Mouse (Mus musculus): ENCODE measurements at regions not wholly inside any gene's neighbourhood (a gene's known extent, or its start where the extent isn't known, plus 50 kb on each side); places are given as distances from the start of the nearest gene placed in this dataset.

- no peak overlapping the region for H3K27ac ChIP-seq
- peaks cover 8% of the 10 kb centered on the region for H3K4me1 ChIP-seq (replicated peaks)
- no peaks in the 10 kb centered on the region for H3K36me3 ChIP-seq
- peaks cover 17% of the 10 kb centered on the region; the same call in 1 of the 2 replicates for H3K27me3 ChIP-seq
- no peak overlapping the region for H3K4me2 ChIP-seq
- 88% methylated on average over 13 of the region's 13 CpGs for WGBS
- no peaks in the 10 kb centered on the region for H3K9me3 ChIP-seq
- H3K9ac ChIP-seq: no peak overlapping the region
- no peak overlapping the region for H3K4me3 ChIP-seq
- no peak for ATAC-seq (ENCODE audit: low FRiP score)
These were observed 332.4 kb downstream of the Foxo1 start for GRCm38 (mm10) chr3:52600581-52600980.

- no peaks in the 10 kb centered on the region for H3K9me3 ChIP-seq
- no peak for ATAC-seq (ENCODE audit: low FRiP score)
- H3K36me3 ChIP-seq: no peaks in the 10 kb centered on the region
- peaks cover 3% of the 10 kb centered on the region for H3K4me1 ChIP-seq (replicated peaks)
- H3K27me3 ChIP-seq: peaks cover 17% of the 10 kb centered on the region; the same call in 1 of the 2 replicates
- H3K4me3 ChIP-seq: no peak overlapping the region
- H3K27ac ChIP-seq: no peak overlapping the region
- WGBS: 94% methylated on average over 4 of the region's 4 CpGs
- H3K9ac ChIP-seq: no peak overlapping the region
- no peak overlapping the region for H3K4me2 ChIP-seq
These were observed 332.0 kb downstream of the Foxo1 start for GRCm38 (mm10) chr3:52600146-52600545.

GRCm38 (mm10) chr3:52586418-52586817 is 318.3 kb downstream of the Foxo1 start:
- Histone ChIP-seq H3K27me3 (no peaks in the 10 kb centered on the region), H3K36me3 (no peaks in the 10 kb centered on the region), H3K4me2 (no peak overlapping the region), H3K4me1 (replicated peaks) (no peaks in the 10 kb centered on the region), H3K27ac (no peak overlapping the region), H3K9ac (no peak overlapping the region), H3K4me3 (no peak overlapping the region), H3K9me3 (peaks cover 5% of the 10 kb centered on the region; the same call in 1 of the 2 replicates)
- 93% methylated on average over 4 of the region's 4 CpGs for whole genome bisulfite sequencing
- ATAC-seq (ENCODE audit: low FRiP score): no peak

GRCm38 (mm10) chr3:52579917-52580316 is 311.8 kb downstream of the Foxo1 start:
- WGBS: 84% methylated on average over 3 of the region's 3 CpGs
- H3K36me3 ChIP-seq: no peaks in the 10 kb centered on the region
- H3K4me3 ChIP-seq: no peak overlapping the region
- no peak for ATAC-seq (ENCODE audit: low FRiP score)
- no peak overlapping the region for H3K4me2 ChIP-seq
- 0 out of 2 replicates have a peak, but pooled peaks cover 2% of the 10 kb centered on the region for H3K4me1 ChIP-seq (replicated peaks)
- H3K9ac ChIP-seq: no peak overlapping the region
- H3K27me3 ChIP-seq: no peaks in the 10 kb centered on the region
- no peak overlapping the region for H3K27ac ChIP-seq
- no peaks in the 10 kb centered on the region for H3K9me3 ChIP-seq

DNA sequence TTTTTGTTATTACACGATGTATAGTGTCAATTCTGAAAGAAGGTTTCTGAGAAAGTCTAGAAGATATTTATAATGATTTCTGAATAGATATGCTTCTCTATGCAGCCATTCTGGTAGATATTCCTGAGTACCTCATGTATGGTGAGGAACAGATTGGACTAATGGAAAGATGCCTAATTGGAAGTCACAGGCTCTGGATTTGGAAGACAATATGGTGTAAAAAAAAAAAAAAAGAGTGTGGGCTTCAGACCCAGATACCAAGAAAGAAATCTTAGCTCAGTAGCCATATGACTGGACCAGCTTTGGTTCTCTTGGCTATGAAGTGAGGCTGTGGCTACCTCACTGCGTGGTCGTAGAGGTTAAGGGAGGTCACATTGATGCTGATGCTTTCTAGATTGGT is 311.0 kb downstream of the Foxo1 start:
- Histone ChIP-seq H3K27me3 (no peaks in the 10 kb centered on the region), H3K4me3 (no peak overlapping the region), H3K4me1 (replicated peaks) (0 out of 2 replicates have a peak, but pooled peaks cover 2% of the 10 kb centered on the region), H3K36me3 (no peaks in the 10 kb centered on the region), H3K9me3 (no peaks in the 10 kb centered on the region), H3K27ac (no peak overlapping the region), H3K4me2 (no peak overlapping the region), H3K9ac (no peak overlapping the region)
- no peak for ATAC-seq (ENCODE audit: low FRiP score)
- 95% methylated on average over 3 of the region's 3 CpGs for WGBS

DNA sequence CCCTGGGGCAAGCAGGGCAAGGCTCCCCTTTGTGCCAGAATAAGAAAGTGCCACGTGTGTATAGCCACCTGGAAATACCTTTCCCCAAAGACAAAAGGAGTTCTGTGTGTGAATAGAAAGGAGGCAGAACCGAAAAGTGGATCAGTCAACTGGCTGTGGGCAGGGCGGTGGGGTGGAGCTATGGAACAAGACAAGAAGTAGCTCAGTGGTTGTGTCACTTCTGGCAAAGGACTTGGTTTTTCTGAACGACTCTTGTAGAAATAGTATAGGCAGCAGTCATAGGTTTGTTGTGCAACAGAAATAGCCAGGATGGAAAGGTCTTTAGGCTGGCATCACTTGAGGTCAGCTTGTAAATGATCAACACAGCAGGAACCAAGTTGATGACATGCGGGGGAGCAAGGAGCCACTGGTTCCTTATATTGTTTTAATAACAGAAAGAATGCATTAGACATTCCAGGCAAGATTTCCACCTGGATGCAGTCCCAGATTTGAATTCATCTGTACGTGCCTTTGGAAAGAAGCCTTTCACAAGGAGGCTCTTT is 308.6 kb downstream of the Foxo1 start:
- ATAC-seq (ENCODE audit: low FRiP score): no peak
- 76% methylated on average over 6 of the region's 6 CpGs for WGBS
- Histone ChIP-seq H3K27ac (no peak overlapping the region), H3K9me3 (no peaks in the 10 kb centered on the region), H3K27me3 (no peaks in the 10 kb centered on the region), H3K36me3 (no peaks in the 10 kb centered on the region), H3K4me3 (no peak overlapping the region), H3K4me2 (no peak overlapping the region), H3K4me1 (replicated peaks) (0 out of 2 replicates have a peak, but pooled peaks cover 2% of the 10 kb centered on the region), H3K9ac (no peak overlapping the region)

- no peaks in the 10 kb centered on the region for H3K9me3 ChIP-seq
- WGBS: 55% methylated on average over 8 of the region's 8 CpGs
- no peak overlapping the region for H3K27ac ChIP-seq
- H3K4me3 ChIP-seq: no peak overlapping the region
- H3K36me3 ChIP-seq: no peaks in the 10 kb centered on the region
- ATAC-seq (ENCODE audit: low FRiP score): no peak
- H3K4me1 ChIP-seq (replicated peaks): 0 out of 2 replicates have a peak, but pooled peaks cover 2% of the 10 kb centered on the region
- no peak overlapping the region for H3K9ac ChIP-seq
- no peak overlapping the region for H3K4me2 ChIP-seq
- no peaks in the 10 kb centered on the region for H3K27me3 ChIP-seq
These were observed 307.2 kb downstream of the Foxo1 start for GRCm38 (mm10) chr3:52575237-52575798.

GRCm38 (mm10) chr3:52574341-52574740 is 306.2 kb downstream of the Foxo1 start:
- no peak overlapping the region for H3K9ac ChIP-seq
- no peak overlapping the region for H3K27ac ChIP-seq
- H3K4me3 ChIP-seq: no peak overlapping the region
- no peaks in the 10 kb centered on the region for H3K36me3 ChIP-seq
- ATAC-seq (ENCODE audit: low FRiP score): no peak
- H3K27me3 ChIP-seq: no peaks in the 10 kb centered on the region
- no peak overlapping the region for H3K4me2 ChIP-seq
- H3K9me3 ChIP-seq: no peaks in the 10 kb centered on the region
- 87% methylated on average over 6 of the region's 6 CpGs for WGBS
- 0 out of 2 replicates have a peak, but pooled peaks cover 2% of the 10 kb centered on the region for H3K4me1 ChIP-seq (replicated peaks)

GRCm38 (mm10) chr3:52573806-52574205 is 305.7 kb downstream of the Foxo1 start:
- H3K27ac ChIP-seq: no peak overlapping the region
- H3K4me2 ChIP-seq: no peak overlapping the region
- ATAC-seq (ENCODE audit: low FRiP score): no peak
- H3K4me3 ChIP-seq: no peak overlapping the region
- no peak overlapping the region for H3K9ac ChIP-seq
- 0 out of 2 replicates have a peak, but pooled peaks cover 2% of the 10 kb centered on the region for H3K4me1 ChIP-seq (replicated peaks)
- no peaks in the 10 kb centered on the region for H3K36me3 ChIP-seq
- H3K9me3 ChIP-seq: no peaks in the 10 kb centered on the region
- WGBS: 91% methylated on average over 6 of the region's 6 CpGs
- H3K27me3 ChIP-seq: no peaks in the 10 kb centered on the region

- Histone ChIP-seq H3K4me2 (no peak overlapping the region), H3K27ac (no peak overlapping the region), H3K36me3 (no peaks in the 10 kb centered on the region), H3K9me3 (no peaks in the 10 kb centered on the region), H3K9ac (no peak overlapping the region), H3K27me3 (no peaks in the 10 kb centered on the region), H3K4me1 (replicated peaks) (0 out of 2 replicates have a peak, but pooled peaks cover 2% of the 10 kb centered on the region), H3K4me3 (no peak overlapping the region)
- no peak for ATAC-seq (ENCODE audit: low FRiP score)
- WGBS: 74% methylated on average over 11 of the region's 11 CpGs
These were observed 304.7 kb downstream of the Foxo1 start for GRCm38 (mm10) chr3:52572514-52573485.

- Histone ChIP-seq H3K27me3 (no peaks in the 10 kb centered on the region), H3K9me3 (no peaks in the 10 kb centered on the region), H3K4me2 (no peak overlapping the region), H3K4me1 (replicated peaks) (no peaks in the 10 kb centered on the region), H3K27ac (no peak overlapping the region), H3K36me3 (no peaks in the 10 kb centered on the region), H3K9ac (no peak overlapping the region), H3K4me3 (no peak overlapping the region)
- ATAC-seq (ENCODE audit: low FRiP score): no peak
- WGBS: 82% methylated on average over 9 of the region's 9 CpGs
These were observed 299.7 kb downstream of the Foxo1 start for GRCm38 (mm10) chr3:52567606-52568372.

DNA sequence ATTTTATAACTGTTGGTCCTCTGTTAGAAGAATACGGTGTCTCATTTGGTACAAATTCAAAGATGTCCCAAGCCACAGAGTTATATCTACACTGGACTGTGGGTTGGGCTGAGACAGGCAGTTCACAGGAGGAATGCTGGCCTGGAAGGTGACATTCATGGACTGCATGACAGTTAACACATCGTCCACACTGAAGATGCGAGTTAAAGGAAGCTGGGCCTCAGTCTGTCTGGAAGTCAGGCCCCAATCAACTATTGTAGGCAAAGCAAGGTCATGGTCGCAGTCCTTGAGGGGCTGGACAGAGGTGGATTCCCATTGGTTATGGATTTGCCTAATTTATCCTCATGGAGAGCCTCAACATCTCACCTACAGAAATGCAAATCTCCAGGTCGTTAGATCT is 295.5 kb downstream of the Foxo1 start:
- no peak overlapping the region for H3K9ac ChIP-seq
- ATAC-seq (ENCODE audit: low FRiP score): no peak
- no peak overlapping the region for H3K27ac ChIP-seq
- no peak overlapping the region for H3K4me2 ChIP-seq
- H3K27me3 ChIP-seq: no peaks in the 10 kb centered on the region
- no peak overlapping the region for H3K4me3 ChIP-seq
- H3K36me3 ChIP-seq: no peaks in the 10 kb centered on the region
- H3K4me1 ChIP-seq (replicated peaks): peaks cover 10% of the 10 kb centered on the region
- WGBS: 70% methylated on average over 5 of the region's 5 CpGs
- H3K9me3 ChIP-seq: no peaks in the 10 kb centered on the region

Data from hindbrain, embryonic 13.5 days (tissue).